Mouse (Mus musculus) forelimb bud, embryonic 11.5 days (tissue): ENCODE data around the gene Gm9945.

Source experiments
- DNase-seq: peaks from one replicate; pipeline ENCODE4 v3.0.0-alpha.2; 2012; ENCODE audit warnings: low read depth, low spot score

The Gm9945 gene

GRCm38 (mm10) chr11:53461727-53462126 lies 18.2 kb upstream of the Gm9945 start:
- no peak for DNase-seq

DNA sequence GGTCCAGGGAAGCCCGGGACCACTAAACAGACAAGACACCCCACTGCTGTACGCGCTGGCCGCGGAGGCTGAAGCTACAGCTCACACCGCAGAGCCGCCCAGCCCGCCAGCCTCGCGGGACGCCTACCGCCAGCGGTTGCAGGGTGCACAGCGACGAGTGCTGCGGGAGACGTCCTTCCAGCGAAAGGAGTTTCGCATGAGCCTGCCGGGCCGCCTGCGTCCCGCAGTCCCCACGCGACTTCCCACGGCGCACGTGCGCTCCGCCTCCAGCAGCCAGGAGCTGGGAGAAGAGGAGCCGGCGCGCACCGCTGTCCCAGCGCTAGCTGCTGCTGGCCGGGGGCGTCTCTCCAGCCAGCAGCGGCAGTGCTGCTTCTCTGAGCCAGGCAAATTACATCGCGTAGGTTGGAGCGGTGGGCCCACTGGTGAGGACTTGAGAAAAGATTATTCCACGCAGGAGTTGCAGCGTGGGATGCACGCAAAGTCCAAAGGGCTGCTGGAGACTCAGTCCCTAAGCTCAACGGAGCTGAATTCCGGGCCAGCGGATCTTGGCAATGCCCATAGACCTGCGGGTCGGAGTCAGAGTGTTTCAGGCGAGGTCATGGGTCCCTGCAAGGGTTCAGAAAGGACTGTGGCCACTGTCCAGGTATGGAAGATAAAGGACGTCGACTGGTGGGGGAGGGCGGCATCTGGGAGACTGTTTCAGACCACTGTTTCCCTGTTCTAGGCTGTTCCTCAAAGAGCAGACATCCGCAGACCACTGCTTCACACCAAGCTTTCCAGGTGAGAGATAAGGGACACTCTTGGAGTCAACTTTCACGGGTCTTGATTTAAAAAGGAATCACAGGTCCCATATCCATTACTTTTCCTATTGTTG lies 16.2 kb upstream of the Gm9945 start:
- DNase-seq: no peak

DNA sequence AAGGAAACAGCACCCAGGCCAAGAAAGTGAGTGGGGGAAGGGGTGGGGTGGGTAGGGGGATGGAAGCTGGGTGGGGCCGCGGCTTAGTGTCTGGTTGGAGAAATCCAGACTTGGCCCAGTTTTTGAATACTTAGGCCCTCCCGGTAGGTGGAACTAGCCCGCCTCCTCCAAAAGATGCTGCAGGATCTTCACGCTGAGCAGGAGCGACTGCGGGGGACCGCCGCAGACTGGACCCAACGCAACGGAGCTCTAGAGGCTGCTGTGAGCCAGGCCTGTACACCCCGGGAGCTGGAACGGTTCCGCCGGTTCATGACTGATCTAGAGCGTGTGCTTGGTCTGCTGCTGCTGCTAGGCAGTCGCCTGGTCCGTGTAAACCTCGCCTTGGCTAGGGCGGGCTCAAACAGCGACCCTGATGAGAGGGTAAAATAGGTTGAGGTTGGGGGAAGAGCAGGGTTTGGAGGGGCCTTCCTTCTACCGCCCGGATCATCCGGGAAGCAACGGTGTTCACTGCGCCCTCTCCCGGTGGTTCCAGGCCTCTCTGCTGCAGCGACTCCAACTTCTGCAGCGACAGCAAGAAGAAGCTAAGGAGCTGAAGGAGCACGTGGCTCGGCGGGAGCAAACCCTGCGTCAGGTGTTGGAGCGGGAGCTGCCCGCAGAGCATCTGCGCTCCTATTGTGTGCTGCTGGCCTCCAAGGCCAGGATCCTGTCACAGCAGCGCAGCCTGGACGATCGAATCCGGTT lies 13.6 kb upstream of the Gm9945 start:
- DNase-seq: peak; percentile 83

DNA sequence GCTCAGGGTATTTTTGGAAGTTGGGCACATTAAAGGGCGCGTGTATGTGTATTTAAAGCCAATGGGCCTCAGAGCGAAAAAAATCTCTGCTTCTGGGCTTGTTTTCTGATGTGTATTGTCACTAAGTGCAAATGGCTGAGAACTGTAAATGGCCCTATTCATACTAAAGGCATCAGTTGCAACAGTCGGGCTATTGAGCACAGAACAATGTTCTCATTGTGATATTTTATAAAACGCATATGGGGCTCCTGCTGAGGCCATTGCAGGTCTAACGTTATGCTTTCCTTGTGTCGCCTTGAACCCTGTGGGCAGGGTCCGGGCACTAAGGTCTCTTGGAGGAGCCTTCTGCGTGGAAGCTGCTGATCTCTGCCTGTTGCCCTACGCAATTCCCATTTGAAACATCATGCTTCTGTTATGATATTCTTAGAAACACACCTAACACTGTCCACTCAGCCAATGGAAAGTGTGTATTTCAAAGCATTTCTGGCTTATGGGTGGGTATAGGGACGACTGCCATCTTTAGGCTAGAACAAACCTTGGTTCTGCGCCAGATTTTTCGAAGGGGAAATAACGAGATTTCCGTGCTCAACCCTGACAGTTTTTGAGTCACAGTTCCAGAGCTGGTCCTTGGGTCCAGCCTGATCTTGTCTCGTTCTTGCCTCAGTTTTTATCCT lies 10.5 kb upstream of the Gm9945 start:
- DNase-seq: no peak

DNA sequence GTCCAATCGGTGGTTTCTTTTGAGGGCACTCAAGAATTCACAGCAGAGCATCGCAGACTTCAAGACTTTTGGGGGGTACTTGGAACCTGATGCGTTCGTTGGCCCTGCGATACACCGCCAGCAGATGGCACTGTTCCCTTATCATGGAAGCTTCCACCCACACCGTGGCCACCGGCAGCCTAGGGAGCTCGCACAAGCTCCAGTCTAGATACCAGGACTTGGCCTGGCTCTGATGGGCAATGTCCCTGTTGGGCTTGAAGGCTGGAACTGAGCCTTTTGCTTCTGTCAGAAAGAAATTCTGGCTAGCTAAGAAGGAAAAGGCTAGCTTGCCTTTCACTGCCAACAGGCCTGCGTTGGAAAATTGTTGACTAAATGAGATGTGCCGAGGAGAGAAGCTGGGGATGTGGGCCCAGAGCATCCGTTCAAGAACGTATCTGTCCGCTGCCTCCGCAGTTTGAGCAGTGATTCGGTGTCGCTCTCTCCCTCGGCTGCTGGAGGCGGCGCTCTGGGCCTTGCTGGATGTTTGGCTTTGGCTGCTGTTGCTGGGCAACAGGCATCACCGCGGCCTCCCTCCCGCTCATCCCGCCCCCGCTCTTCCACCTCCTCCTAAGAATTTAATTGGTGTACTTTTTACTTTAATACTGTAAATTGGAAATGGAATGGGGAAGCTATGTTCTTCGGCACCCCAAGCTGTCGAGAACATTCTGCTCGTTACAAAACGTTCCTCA lies 9.8 kb upstream of the Gm9945 start, which contains the start of gene Gm9837:
Gene Gm9837 (minus strand): TSS at position 512 of the 728 bp plus-strand sequence.
- DNase-seq: peak; percentile 92

GRCm38 (mm10) chr11:53472709-53473108 lies 7.3 kb upstream of the Gm9945 start:
- no peak for DNase-seq

- no peak for DNase-seq
These were observed 4.3 kb upstream of the Gm9945 start for GRCm38 (mm10) chr11:53475620-53476019.

DNA sequence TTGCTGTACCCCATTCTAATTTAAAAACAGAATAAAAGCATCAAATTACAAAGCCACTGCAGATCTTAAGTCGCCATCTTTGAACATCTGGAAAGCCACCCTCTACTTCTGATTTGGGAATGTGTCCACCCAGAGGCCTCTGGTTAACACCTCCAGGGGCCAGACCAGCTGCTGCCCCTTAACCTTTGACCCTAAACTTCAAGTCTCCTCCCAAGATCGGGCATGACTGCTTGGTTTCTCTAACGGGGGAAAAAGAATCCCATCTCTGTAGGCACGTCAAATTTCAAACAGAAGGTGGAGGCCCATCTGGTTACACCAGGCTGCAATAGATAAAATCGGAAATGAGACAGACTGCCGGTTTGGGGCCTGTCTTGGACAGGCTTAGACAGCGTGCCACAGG lies 2.1 kb upstream of the Gm9945 start:
- DNase-seq: no peak

DNA sequence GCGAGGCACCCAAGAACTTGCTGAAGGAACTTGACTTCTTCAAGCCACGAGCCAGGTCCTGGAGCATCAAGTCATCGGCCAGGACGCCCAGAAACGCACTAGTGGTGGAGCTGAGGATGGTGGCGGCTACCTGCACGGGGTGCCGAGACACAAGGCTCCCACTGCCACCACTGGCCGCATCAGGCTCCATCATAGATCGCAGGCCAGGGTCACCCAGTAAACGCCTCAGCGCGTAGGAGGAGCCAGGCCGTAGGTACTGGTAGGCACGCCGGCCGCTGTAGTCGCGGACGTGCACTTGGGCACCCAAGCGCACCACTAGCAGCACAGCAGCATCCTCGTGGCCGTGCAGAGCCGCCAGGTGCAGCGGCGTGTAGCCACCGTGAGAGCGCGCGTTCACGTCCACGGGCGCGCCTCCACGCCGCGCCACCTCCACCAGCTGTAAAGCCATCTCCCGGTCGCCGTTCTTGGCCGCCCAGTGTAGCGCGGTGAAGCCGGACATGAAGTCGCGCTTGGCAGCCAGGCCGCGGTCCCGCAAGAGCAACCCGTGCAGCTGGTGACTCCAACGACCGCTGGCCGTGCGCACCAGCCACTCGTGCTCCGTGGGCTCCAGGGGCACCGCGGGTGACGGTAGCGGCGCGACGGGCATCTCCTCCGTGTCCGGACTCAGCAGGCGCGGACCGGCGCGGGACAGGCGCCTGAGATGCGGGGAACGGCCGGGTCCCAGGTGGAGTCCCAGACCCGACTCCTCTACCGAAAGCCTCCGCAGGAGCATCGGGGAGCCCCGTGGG lies 1.4 kb upstream of the Gm9945 start:
- no peak for DNase-seq

- no peak for DNase-seq
These were observed 689 bp upstream of the Gm9945 start for GRCm38 (mm10) chr11:53479171-53479782.

GRCm38 (mm10) chr11:53481088-53481730 lies 1.2 kb downstream of the Gm9945 start:
- no peak for DNase-seq

GRCm38 (mm10) chr11:53483159-53483891 lies 3.4 kb downstream of the Gm9945 start:
- DNase-seq: no peak

DNA sequence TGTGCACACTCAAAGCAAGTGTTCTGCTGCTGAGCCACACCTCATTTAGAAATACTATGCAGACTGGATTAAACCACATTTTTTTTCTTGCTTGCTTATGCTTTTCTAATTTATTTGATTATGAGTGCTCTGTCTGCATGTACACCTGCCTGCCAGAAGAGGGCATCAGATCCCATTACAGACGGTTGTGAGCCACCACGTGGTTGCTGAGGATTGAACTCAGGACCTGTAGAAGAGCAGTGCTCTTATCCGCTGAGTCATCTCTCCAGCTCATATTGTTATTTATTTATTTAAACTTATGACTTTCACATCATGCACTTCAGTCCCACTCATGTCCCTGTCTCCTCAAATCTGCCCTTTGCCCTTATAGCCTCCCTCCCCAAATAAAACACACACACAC lies 5.8 kb downstream of the Gm9945 start:
- DNase-seq: no peak

GRCm38 (mm10) chr11:53486351-53486750 lies 6.4 kb downstream of the Gm9945 start:
- DNase-seq: no peak

- no peak for DNase-seq
These were observed 7.0 kb downstream of the Gm9945 start for GRCm38 (mm10) chr11:53486822-53487594.

- no peak for DNase-seq
These were observed 9.0 kb downstream of the Gm9945 start for GRCm38 (mm10) chr11:53489007-53489406.

DNA sequence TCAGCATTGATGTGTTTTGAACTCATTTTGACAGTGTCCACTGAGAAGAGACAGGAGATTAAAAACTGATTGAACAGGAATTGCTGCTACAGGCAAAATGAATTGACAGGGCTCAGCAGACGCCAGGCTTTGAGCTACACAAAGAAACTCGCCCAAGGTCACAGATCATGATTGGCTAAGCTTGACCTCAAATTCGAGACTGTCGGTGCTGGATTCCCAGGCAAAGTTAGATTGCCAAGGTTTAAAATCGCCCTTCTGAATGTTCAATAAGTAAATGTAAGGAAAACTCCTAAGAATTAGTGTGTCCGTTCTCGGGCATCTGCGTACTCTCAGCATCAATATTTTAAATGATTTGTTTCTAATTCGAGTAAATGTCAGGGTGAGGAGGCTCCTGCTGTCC lies 9.5 kb downstream of the Gm9945 start:
- DNase-seq: no peak

GRCm38 (mm10) chr11:53491954-53492401 lies 12.0 kb downstream of the Gm9945 start:
- DNase-seq: no peak
